ENCODE assay signal across 8 mouse cellular contexts in genomic region chr1:24225825-24226526, GRCm38 (mm10). TPM values are rescaled to one million over a fixed set of nuclear protein-coding genes. Genes with fewer than 3 reads are reported as not detected.
DNase-seq lines count a peak whose midpoint lies in the region; ATAC-seq lines count a peak whose summit lies in the region.
"Had no signal": no experiment of that assay in that cellular context is flagged by ENCODE, and none has a peak within 500 bp of the region (broad histone marks: within the 10 kb centered on the region; RNA-seq: fewer than 3 reads in every experiment).

No protein-coding gene starts in this region.

- H3K9ac ChIP-seq in midbrain, embryonic 15.5 days: no peak overlapping the region
- H3K9ac ChIP-seq in hindbrain, embryonic 16.5 days (ENCODE audit: low read depth, low read length): no peak overlapping the region

- no peak overlapping the region for H3K27ac ChIP-seq in midbrain, embryonic 15.5 days
- H3K27ac ChIP-seq in midbrain, embryonic 10.5 days (replicated peaks): no peak overlapping the region
- no peak overlapping the region for H3K27ac ChIP-seq in hindbrain, embryonic 16.5 days (ENCODE audit: low read depth, low read length)
- H3K27ac ChIP-seq: macrophage had no signal

- intact Hi-C loops in heart, postnatal 14 days (cut with DNase I): no loop called here

- no peaks in the 10 kb centered on the region for H3K4me1 ChIP-seq in midbrain, embryonic 15.5 days
- peaks cover 7% of the 10 kb centered on the region for H3K4me1 ChIP-seq in midbrain, embryonic 10.5 days
- H3K4me1 ChIP-seq in hindbrain, embryonic 16.5 days (ENCODE audit: control insufficient read depth, insufficient read depth, low read depth, low read length): no peaks in the 10 kb centered on the region

- H3K27me3 ChIP-seq in midbrain, embryonic 15.5 days (replicated peaks): no peaks in the 10 kb centered on the region
- no peaks in the 10 kb centered on the region for H3K27me3 ChIP-seq in midbrain, embryonic 10.5 days (ENCODE audit: low read depth, poor library complexity, severe bottlenecking)
- no peaks in the 10 kb centered on the region for H3K27me3 ChIP-seq in hindbrain, embryonic 16.5 days (replicated peaks; ENCODE audit: control insufficient read depth, insufficient read depth, low read length)

- no peak overlapping the region for H3K4me2 ChIP-seq in midbrain, embryonic 15.5 days
- H3K4me2 ChIP-seq in hindbrain, embryonic 16.5 days (ENCODE audit: low read length): no peak overlapping the region

- 84% methylated on average over 4 of the region's 4 CpGs for WGBS in midbrain, embryonic 15.5 days
- 86% methylated on average over 4 of the region's 4 CpGs for WGBS in midbrain, embryonic 10.5 days
- WGBS in hindbrain, embryonic 16.5 days: 75% methylated on average over 4 of the region's 4 CpGs

- no peaks in the 10 kb centered on the region for H3K9me3 ChIP-seq in midbrain, embryonic 15.5 days
- H3K9me3 ChIP-seq in midbrain, embryonic 10.5 days (replicated peaks): no peaks in the 10 kb centered on the region
- H3K9me3 ChIP-seq in hindbrain, embryonic 16.5 days (ENCODE audit: control insufficient read depth, low read length): no peaks in the 10 kb centered on the region

- no peaks in the 10 kb centered on the region for H3K36me3 ChIP-seq in midbrain, embryonic 15.5 days (replicated peaks)
- H3K36me3 ChIP-seq in midbrain, embryonic 10.5 days: no peaks in the 10 kb centered on the region
- no peaks in the 10 kb centered on the region for H3K36me3 ChIP-seq in hindbrain, embryonic 16.5 days (ENCODE audit: control insufficient read depth, insufficient read depth, low read length)

- peak; percentile 62; the same call in 1 of the 2 replicates for ATAC-seq in midbrain, embryonic 15.5 days (replicated peaks)
- peak; percentile 90 for ATAC-seq in hindbrain, embryonic 16.5 days

- H3K4me3 ChIP-seq in midbrain, embryonic 15.5 days: no peak overlapping the region
- no peak overlapping the region for H3K4me3 ChIP-seq in midbrain, embryonic 10.5 days
- no peak overlapping the region for H3K4me3 ChIP-seq in hindbrain, embryonic 16.5 days (ENCODE audit: low read length)

- DNase-seq in midbrain, embryonic 10.5 days (ENCODE audit: low spot score): no peak
- peak; percentile 74 for DNase-seq in embryo, embryonic 11 days
- DNase-seq in telencephalon, adult 2 months (ENCODE audit: low read depth, low spot score): peak; percentile 83
- DNase-seq in ovary, adult 18-20 months (ENCODE audit: low spot score): no peak
- DNase-seq in heart, postnatal 14 days: no peak

RNA-seq across cellular contexts. Expression of gene Col9a1, which starts 48.6 kb away (rescaled TPM):
- 1.1 and 1.2 TPM in 2 replicates for polyA plus RNA-seq in midbrain, embryonic 15.5 days (2015; fragmentation: Nextera tagmentation; extraction: Ambion mirVana)
- polyA plus RNA-seq in midbrain, embryonic 10.5 days (2016; fragmentation: Nextera tagmentation; extraction: Ambion mirVana): 24.5 and 24.6 TPM in 2 replicates
- 1.8 and 3.8 TPM in 2 replicates for polyA plus RNA-seq in hindbrain, embryonic 16.5 days (2015; fragmentation: Nextera tagmentation; extraction: Ambion mirVana)
- under 1 TPM; 0.15 to 0.19 TPM for total RNA-seq in heart, postnatal 14 days (2021)
- polyA plus RNA-seq: macrophage had no signal

Comparison
In these comparisons a context has a peak if more than half of its experiments do, and no peak if none do; other contexts are left out.
1. DNase-seq: peak in embryo, embryonic 11 days (single experiment) and telencephalon, adult 2 months (single experiment); none in midbrain, embryonic 10.5 days (single experiment), ovary, adult 18-20 months (single experiment) and heart, postnatal 14 days (0 of 2).